Mouse (Mus musculus): Measurements from ENCODE around the gene Sipa1l3. TPM values are rescaled to one million over a fixed set of nuclear protein-coding genes. Genes with fewer than 3 reads are reported as not detected.

Gene Sipa1l3
- polyA plus RNA-seq, 1 experiment = 19.0 TPM

DNA sequence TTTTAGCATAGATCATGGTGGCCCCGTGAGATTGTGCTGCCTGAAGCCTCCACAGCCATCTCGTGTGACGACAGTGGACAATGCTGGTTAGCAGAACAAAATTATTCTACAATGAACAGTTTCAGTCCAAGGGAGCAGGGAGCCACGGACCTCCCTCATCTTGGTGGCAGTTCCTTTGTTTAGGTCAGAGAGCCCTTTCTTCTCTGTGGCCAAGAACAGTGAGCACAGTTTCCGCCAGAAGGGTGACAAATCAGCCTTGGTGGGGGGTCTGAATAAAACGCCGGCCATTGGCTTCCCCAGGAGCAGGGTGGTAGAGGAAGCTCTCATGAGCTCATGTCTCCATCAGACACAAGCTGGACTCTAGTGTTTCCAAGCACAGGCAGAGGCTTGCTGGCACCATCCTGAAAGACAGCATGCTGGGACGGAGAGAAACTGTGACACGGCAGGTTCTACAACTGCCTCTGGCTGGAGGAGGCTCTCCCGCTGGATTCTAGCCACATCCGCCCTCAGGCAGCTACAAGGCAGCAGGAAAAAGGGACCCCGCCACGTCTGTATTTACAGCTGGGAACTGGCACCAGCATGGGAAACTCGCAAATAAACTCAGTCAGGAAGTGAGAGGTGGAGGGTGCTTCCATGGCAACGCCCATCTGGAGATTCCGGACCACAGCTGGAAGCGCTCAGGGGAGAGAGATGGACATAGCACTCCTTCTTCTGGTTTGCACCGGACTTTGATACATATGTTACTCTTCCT is 65.3 kb downstream of the Sipa1l3 start:
- Histone ChIP-seq H3K4me2 (ENCODE audit: low read depth) (peak overlapping the region; percentile 62), H3K4me3 (peak overlapping the region; percentile 1), H3K79me2 (ENCODE audit: control insufficient read depth, insufficient read depth) (peaks cover 26% of the 10 kb centered on the region), H3K27me3 (ENCODE audit: control insufficient read depth, insufficient read depth, insufficient read length) (no peaks in the 10 kb centered on the region), H3K36me3 (ENCODE audit: control insufficient read depth, insufficient read depth) (no peaks in the 10 kb centered on the region), H3ac (ENCODE audit: control insufficient read depth, insufficient read length) (no peak overlapping the region)
- TF ChIP-seq MYOD1 (IDR thresholded peaks at IDR 0.05; ENCODE audit: control insufficient read depth in 1 of 3, insufficient read length in 2 of 3, low read depth in 2 of 3) (no peak), E2F4 (IDR thresholded peaks at IDR 0.05; ENCODE audit: insufficient read depth) (no peak), MYOG (IDR thresholded peaks at IDR 0.05; ENCODE audit: control insufficient read depth in 1 of 3, insufficient read depth in 1 of 3, insufficient read length in 2 of 3, low read depth in 2 of 3) (no peak), SRF (IDR thresholded peaks at IDR 0.05; ENCODE audit: control insufficient read depth, insufficient read length, low read depth) (no peak), POLR2AphosphoS2 (IDR thresholded peaks at IDR 0.05; ENCODE audit: insufficient read length, low read depth) (no peak), USF1 (IDR thresholded peaks at IDR 0.05; ENCODE audit: low read depth) (no peak), POLR2A (IDR thresholded peaks at IDR 0.05; ENCODE audit: insufficient read length, low read depth) (no peak), TCF3 (IDR thresholded peaks at IDR 0.05; ENCODE audit: insufficient read length, low read depth) (no peak), TCF12 (IDR thresholded peaks at IDR 0.05; ENCODE audit: insufficient read depth, poor library complexity, severe bottlenecking) (no peak), CEBPB (IDR thresholded peaks at IDR 0.05; ENCODE audit: insufficient read depth, poor library complexity, severe bottlenecking) (no peak), MAX (IDR thresholded peaks at IDR 0.05; ENCODE audit: low read depth) (no peak), REST (IDR thresholded peaks at IDR 0.05; ENCODE audit: insufficient read depth, insufficient read length) (no peak)

DNA sequence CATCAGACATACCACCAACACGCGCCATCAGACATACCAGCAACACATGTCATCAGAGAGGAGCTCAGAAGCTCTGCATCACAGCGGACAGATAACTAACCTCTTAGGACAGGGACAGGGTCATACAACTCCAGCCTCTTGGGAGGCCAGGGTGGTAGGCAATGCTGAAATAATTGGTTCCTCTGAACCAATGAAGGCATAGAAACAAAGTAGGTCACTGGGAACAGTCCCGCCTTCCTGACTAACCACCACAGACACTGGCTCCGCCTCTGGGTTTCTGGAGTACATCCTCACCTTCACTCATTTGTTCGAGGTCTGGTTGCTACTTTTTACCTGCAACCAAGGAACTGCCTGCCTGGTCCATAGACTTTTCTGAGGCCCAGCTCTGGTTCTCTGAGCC is 66.1 kb downstream of the Sipa1l3 start:
- TF ChIP-seq POLR2A (IDR thresholded peaks at IDR 0.05; ENCODE audit: insufficient read length, low read depth) = no peak
- TF ChIP-seq TCF3 (IDR thresholded peaks at IDR 0.05; ENCODE audit: insufficient read length, low read depth) = no peak
- no peak for TF ChIP-seq REST (IDR thresholded peaks at IDR 0.05; ENCODE audit: insufficient read depth, insufficient read length)
- TF ChIP-seq USF1 (IDR thresholded peaks at IDR 0.05; ENCODE audit: low read depth) = no peak
- no peak for TF ChIP-seq CEBPB (IDR thresholded peaks at IDR 0.05; ENCODE audit: insufficient read depth, poor library complexity, severe bottlenecking)
- no peak for TF ChIP-seq POLR2AphosphoS2 (IDR thresholded peaks at IDR 0.05; ENCODE audit: insufficient read length, low read depth)
- no peak for TF ChIP-seq E2F4 (IDR thresholded peaks at IDR 0.05; ENCODE audit: insufficient read depth)
- no peak for TF ChIP-seq MYOG (IDR thresholded peaks at IDR 0.05; ENCODE audit: control insufficient read depth in 1 of 3, insufficient read depth in 1 of 3, insufficient read length in 2 of 3, low read depth in 2 of 3)
- no peak for TF ChIP-seq MYOD1 (IDR thresholded peaks at IDR 0.05; ENCODE audit: control insufficient read depth in 1 of 3, insufficient read length in 2 of 3, low read depth in 2 of 3)
- TF ChIP-seq TCF12 (IDR thresholded peaks at IDR 0.05; ENCODE audit: insufficient read depth, poor library complexity, severe bottlenecking) = no peak
- TF ChIP-seq MAX (IDR thresholded peaks at IDR 0.05; ENCODE audit: low read depth) = no peak
- TF ChIP-seq SRF (IDR thresholded peaks at IDR 0.05; ENCODE audit: control insufficient read depth, insufficient read length, low read depth) = no peak
- Histone ChIP-seq H3K4me3 (peak overlapping the region; percentile 1), H3ac (ENCODE audit: control insufficient read depth, insufficient read length) (no peak overlapping the region), H3K36me3 (ENCODE audit: control insufficient read depth, insufficient read depth) (no peaks in the 10 kb centered on the region), H3K79me2 (ENCODE audit: control insufficient read depth, insufficient read depth) (peaks cover 32% of the 10 kb centered on the region), H3K27me3 (ENCODE audit: control insufficient read depth, insufficient read depth, insufficient read length) (no peaks in the 10 kb centered on the region), H3K4me2 (ENCODE audit: low read depth) (peak overlapping the region; percentile 62)

DNA sequence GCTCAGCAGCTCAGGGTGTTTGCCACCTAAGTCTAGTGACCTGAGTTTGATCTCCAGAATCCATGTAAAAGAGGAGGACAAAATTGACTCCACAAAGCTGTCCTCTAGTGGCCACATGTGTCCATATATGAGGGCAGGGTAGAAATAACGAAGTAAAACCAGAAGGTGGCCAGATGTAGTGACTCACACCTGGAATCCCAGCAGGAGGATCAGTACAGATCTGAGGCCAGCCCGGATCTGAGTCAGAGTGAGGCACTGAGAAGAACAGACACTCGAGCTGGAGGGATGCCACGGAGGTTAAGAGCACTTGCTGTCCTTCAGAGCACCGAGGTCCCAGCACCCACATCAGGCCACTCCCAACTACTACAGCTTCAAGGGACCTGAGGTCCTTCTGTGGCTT is 68.3 kb downstream of the Sipa1l3 start:
- H3K4me2 ChIP-seq (ENCODE audit: low read depth) = peak overlapping the region; percentile 28
- no peaks in the 10 kb centered on the region for H3K27me3 ChIP-seq (ENCODE audit: control insufficient read depth, insufficient read depth, insufficient read length)
- no peak overlapping the region for H3K4me3 ChIP-seq
- no peaks in the 10 kb centered on the region for H3K36me3 ChIP-seq (ENCODE audit: control insufficient read depth, insufficient read depth)
- no peak for TF ChIP-seq POLR2A (IDR thresholded peaks at IDR 0.05; ENCODE audit: insufficient read length, low read depth)
- no peak for TF ChIP-seq MYOG (IDR thresholded peaks at IDR 0.05; ENCODE audit: control insufficient read depth in 1 of 3, insufficient read depth in 1 of 3, insufficient read length in 2 of 3, low read depth in 2 of 3)
- no peak for TF ChIP-seq USF1 (IDR thresholded peaks at IDR 0.05; ENCODE audit: low read depth)
- TF ChIP-seq MYOD1 (IDR thresholded peaks at IDR 0.05; ENCODE audit: control insufficient read depth in 1 of 3, insufficient read length in 2 of 3, low read depth in 2 of 3) = peak in 1 of 3 experiments; percentile 13
- H3K79me2 ChIP-seq (ENCODE audit: control insufficient read depth, insufficient read depth) = peaks cover 19% of the 10 kb centered on the region
- H3ac ChIP-seq (ENCODE audit: control insufficient read depth, insufficient read length) = no peak overlapping the region

DNA sequence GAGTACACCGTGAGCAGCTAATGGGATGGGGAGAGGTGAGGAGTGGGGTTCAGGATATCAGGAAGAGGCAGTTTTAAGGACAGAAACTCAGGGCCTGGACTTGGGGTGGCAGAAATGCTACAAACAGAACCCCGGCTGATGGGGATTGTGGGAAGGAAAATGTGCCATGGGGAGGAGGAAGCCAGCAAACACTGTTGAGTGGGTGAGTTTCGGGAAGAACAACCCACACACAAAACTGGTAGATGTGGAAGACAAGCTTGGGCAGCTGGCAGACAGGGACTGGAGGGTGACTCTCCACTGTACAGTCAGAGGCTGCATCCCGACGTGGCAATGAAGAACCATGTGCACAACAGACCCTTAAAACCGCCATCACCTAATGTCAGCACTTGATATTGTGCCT is 69.6 kb downstream of the Sipa1l3 start:
- Histone ChIP-seq H3K36me3 (ENCODE audit: control insufficient read depth, insufficient read depth) (no peaks in the 10 kb centered on the region), H3K27me3 (ENCODE audit: control insufficient read depth, insufficient read depth, insufficient read length) (no peaks in the 10 kb centered on the region), H3ac (ENCODE audit: control insufficient read depth, insufficient read length) (no peak overlapping the region), H3K4me3 (no peak overlapping the region), H3K4me2 (ENCODE audit: low read depth) (no peak overlapping the region), H3K79me2 (ENCODE audit: control insufficient read depth, insufficient read depth) (peaks cover 19% of the 10 kb centered on the region)
- TF ChIP-seq CEBPB (IDR thresholded peaks at IDR 0.05; ENCODE audit: insufficient read depth, poor library complexity, severe bottlenecking) (no peak), MAX (IDR thresholded peaks at IDR 0.05; ENCODE audit: low read depth) (no peak), TCF12 (IDR thresholded peaks at IDR 0.05; ENCODE audit: insufficient read depth, poor library complexity, severe bottlenecking) (no peak), E2F4 (IDR thresholded peaks at IDR 0.05; ENCODE audit: insufficient read depth) (no peak), USF1 (IDR thresholded peaks at IDR 0.05; ENCODE audit: low read depth) (no peak), SRF (IDR thresholded peaks at IDR 0.05; ENCODE audit: control insufficient read depth, insufficient read length, low read depth) (no peak), MYOG (IDR thresholded peaks at IDR 0.05; ENCODE audit: control insufficient read depth in 1 of 3, insufficient read depth in 1 of 3, insufficient read length in 2 of 3, low read depth in 2 of 3) (no peak), POLR2A (IDR thresholded peaks at IDR 0.05; ENCODE audit: insufficient read length, low read depth) (no peak), REST (IDR thresholded peaks at IDR 0.05; ENCODE audit: insufficient read depth, insufficient read length) (no peak), TCF3 (IDR thresholded peaks at IDR 0.05; ENCODE audit: insufficient read length, low read depth) (no peak), MYOD1 (IDR thresholded peaks at IDR 0.05; ENCODE audit: control insufficient read depth in 1 of 3, insufficient read length in 2 of 3, low read depth in 2 of 3) (no peak)
